8 mouse cellular contexts compared by ENCODE assay signal in the genomic region with DNA sequence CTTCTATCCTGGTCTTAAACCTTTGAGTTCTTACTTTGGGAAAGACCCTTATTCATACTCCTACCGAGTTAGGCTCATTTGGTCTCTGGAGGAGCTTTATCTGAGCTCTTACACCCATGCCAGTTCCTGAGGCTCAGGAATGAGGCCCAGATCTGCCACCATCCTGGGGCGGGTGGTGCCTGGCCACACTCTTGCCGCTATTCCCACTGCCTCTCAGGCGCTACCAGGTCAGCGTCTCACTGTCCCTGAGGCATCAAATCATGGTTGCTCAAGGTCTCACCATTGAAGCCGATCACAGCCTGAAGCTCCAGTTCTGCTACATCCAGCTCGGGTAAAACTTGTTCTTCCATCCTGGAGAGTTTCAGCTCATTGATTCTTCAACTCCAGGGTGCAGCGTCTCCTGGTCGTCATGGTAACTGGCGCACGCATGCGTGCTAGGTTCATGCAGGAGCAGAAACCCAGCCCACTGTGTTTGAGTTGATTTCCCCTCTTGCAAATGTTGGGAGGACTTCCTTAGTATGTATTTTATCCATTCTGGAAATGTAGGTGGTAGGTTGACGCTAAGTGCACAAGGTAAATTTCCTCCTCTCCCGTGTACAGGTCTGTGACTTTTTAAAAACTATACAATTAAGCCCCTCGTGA. TPM values are rescaled to one million over a fixed set of nuclear protein-coding genes. Genes with fewer than 3 reads are reported as not detected.
DNase-seq lines count a peak whose midpoint lies in the region; ATAC-seq lines count a peak whose summit lies in the region.

Cfap52 (minus strand) TSS at position 410 of the 642 bp plus-strand sequence.

- no peaks in the 10 kb centered on the region for H3K27me3 ChIP-seq in hindbrain, embryonic 16.5 days (replicated peaks; ENCODE audit: control insufficient read depth, insufficient read depth, low read length)

- ATAC-seq in hindbrain, embryonic 16.5 days: peak; percentile 78

- peak within 1 kb of the TSS; percentile 88 for H3K4me3 ChIP-seq in hindbrain, embryonic 16.5 days (ENCODE audit: low read length)

- H3K4me2 ChIP-seq in hindbrain, embryonic 16.5 days (ENCODE audit: low read length): peak within 1 kb of the TSS; percentile 73

- H3K27ac ChIP-seq in hindbrain, embryonic 16.5 days (ENCODE audit: low read depth, low read length): no peak within 1 kb of the TSS

- H3K9ac ChIP-seq in hindbrain, embryonic 16.5 days (ENCODE audit: low read depth, low read length): peak within 1 kb of the TSS; percentile 91

- H3K9me3 ChIP-seq in hindbrain, embryonic 16.5 days (ENCODE audit: control insufficient read depth, low read length): no peaks in the 10 kb centered on the region

- peaks cover 12% of the 10 kb centered on the region for H3K4me1 ChIP-seq in hindbrain, embryonic 16.5 days (ENCODE audit: control insufficient read depth, insufficient read depth, low read depth, low read length)

- H3K36me3 ChIP-seq in hindbrain, embryonic 16.5 days (ENCODE audit: control insufficient read depth, insufficient read depth, low read length): peaks cover 3% of the 10 kb centered on the region; the same call in 1 of the 2 replicates

- 6% methylated on average over 15 of the region's 15 CpGs for WGBS in hindbrain, embryonic 16.5 days

- peak; percentile 94 for DNase-seq in ZHBTc4 (ENCODE audit: low read depth, low spot score)
- DNase-seq in cerebellum, postnatal 4 days (ENCODE audit: low spot score in 2 of 2): peak; percentile 75 to 82
- DNase-seq in gastrocnemius, adult 18-20 months (ENCODE audit: low spot score): peak; percentile 74
- peak; percentile 66 for DNase-seq in left cerebral cortex, adult 11 months (ENCODE audit: low spot score)
- DNase-seq in lung, postnatal 36 days: peak; percentile 87
- peak; percentile 89 for DNase-seq in retina, embryonic 14.5 days (ENCODE audit: low spot score)
- peak; percentile 84 to 86 for DNase-seq in thymus, postnatal 36 days

RNA-seq across cellular contexts. Expression of gene Cfap52, which starts in this region (rescaled TPM):
- 1 to 10 TPM; 1.7 to 6.1 TPM for total RNA-seq in gastrocnemius, adult 18-20 months (2021)
- 6.4 and 7.1 TPM in 2 replicates for polyA plus RNA-seq in hindbrain, embryonic 16.5 days (2015; fragmentation: Nextera tagmentation; extraction: Ambion mirVana)
